Mouse (Mus musculus): ENCODE data around the gene Cd37. TPM values are rescaled to one million over a fixed set of nuclear protein-coding genes. Genes with fewer than 3 reads are reported as not detected.

Cd37 gene
- polyA plus RNA-seq, 1 experiment from 2014 or later: 31.8 TPM

- Histone ChIP-seq H3K4me1 (ENCODE audit: insufficient read depth) (no peaks in the 10 kb centered on the region), H3K36me3 (replicated peaks; ENCODE audit: insufficient read depth, low read length) (no peaks in the 10 kb centered on the region), H3K27me3 (ENCODE audit: insufficient read depth, low read length) (peaks cover 25% of the 10 kb centered on the region), H3K9ac (replicated peaks) (no peak overlapping the region), H3K27ac (ENCODE audit: low read depth) (no peak overlapping the region), H3K4me2 (ENCODE audit: low read depth, low read length) (no peak overlapping the region), H3K9me3 (ENCODE audit: low read length) (no peaks in the 10 kb centered on the region), H3K4me3 (ENCODE audit: low read depth, low read length) (no peak overlapping the region)
- ATAC-seq (no peak), DNase-seq (no peak)
- WGBS (ENCODE audit: insufficient replicate concordance): 66% methylated on average over 7 of the region's 7 CpGs
- TF ChIP-seq EP300 (IDR thresholded peaks at IDR 0.05; ENCODE audit: low read depth) (no peak), CTCF (IDR thresholded peaks at IDR 0.05; ENCODE audit: low read depth) (no peak)
Measured at GRCm38 (mm10) chr7:45192585-45193310, 46.2 kb downstream of the Cd37 start.

GRCm38 (mm10) chr7:45191803-45192363 is 47.0 kb downstream of the Cd37 start:
- no peaks in the 10 kb centered on the region for H3K36me3 ChIP-seq (replicated peaks; ENCODE audit: insufficient read depth, low read length)
- H3K9ac ChIP-seq (replicated peaks): no peak overlapping the region
- H3K27ac ChIP-seq (ENCODE audit: low read depth): no peak overlapping the region
- no peak for ATAC-seq
- peaks cover 30% of the 10 kb centered on the region for H3K27me3 ChIP-seq (ENCODE audit: insufficient read depth, low read length)
- no peak overlapping the region for H3K4me2 ChIP-seq (ENCODE audit: low read depth, low read length)
- TF ChIP-seq EP300 (IDR thresholded peaks at IDR 0.05; ENCODE audit: low read depth) (no peak), CTCF (IDR thresholded peaks at IDR 0.05; ENCODE audit: low read depth) (no peak)
- WGBS (ENCODE audit: insufficient replicate concordance): 22% methylated on average over 8 of the region's 8 CpGs
- H3K4me3 ChIP-seq (ENCODE audit: low read depth, low read length): no peak overlapping the region
- H3K4me1 ChIP-seq (ENCODE audit: insufficient read depth): no peaks in the 10 kb centered on the region
- H3K9me3 ChIP-seq (ENCODE audit: low read length): no peaks in the 10 kb centered on the region
- DNase-seq: no peak

GRCm38 (mm10) chr7:45191161-45191560 is 47.8 kb downstream of the Cd37 start:
- peaks cover 38% of the 10 kb centered on the region for H3K27me3 ChIP-seq (ENCODE audit: insufficient read depth, low read length)
- H3K4me2 ChIP-seq (ENCODE audit: low read depth, low read length): no peak overlapping the region
- TF ChIP-seq CTCF (IDR thresholded peaks at IDR 0.05; ENCODE audit: low read depth) (no peak), EP300 (IDR thresholded peaks at IDR 0.05; ENCODE audit: low read depth) (no peak)
- no peak overlapping the region for H3K4me3 ChIP-seq (ENCODE audit: low read depth, low read length)
- H3K27ac ChIP-seq (ENCODE audit: low read depth): no peak overlapping the region
- ATAC-seq (no peak), DNase-seq (no peak)
- H3K9ac ChIP-seq (replicated peaks): no peak overlapping the region
- H3K9me3 ChIP-seq (ENCODE audit: low read length): no peaks in the 10 kb centered on the region
- 49% methylated on average over 2 of the region's 2 CpGs for WGBS (ENCODE audit: insufficient replicate concordance)
- no peaks in the 10 kb centered on the region for H3K4me1 ChIP-seq (ENCODE audit: insufficient read depth)
- H3K36me3 ChIP-seq (replicated peaks; ENCODE audit: insufficient read depth, low read length): no peaks in the 10 kb centered on the region

GRCm38 (mm10) chr7:45190186-45190585 is 48.7 kb downstream of the Cd37 start:
- Histone ChIP-seq H3K9me3 (ENCODE audit: low read length) (no peaks in the 10 kb centered on the region), H3K4me2 (ENCODE audit: low read depth, low read length) (no peak overlapping the region), H3K4me1 (ENCODE audit: insufficient read depth) (no peaks in the 10 kb centered on the region), H3K27ac (ENCODE audit: low read depth) (no peak overlapping the region), H3K4me3 (ENCODE audit: low read depth, low read length) (no peak overlapping the region), H3K27me3 (ENCODE audit: insufficient read depth, low read length) (peaks cover 45% of the 10 kb centered on the region), H3K36me3 (replicated peaks; ENCODE audit: insufficient read depth, low read length) (no peaks in the 10 kb centered on the region), H3K9ac (replicated peaks) (no peak overlapping the region)
- WGBS (ENCODE audit: insufficient replicate concordance): 73% methylated on average over 6 of the region's 6 CpGs
- ATAC-seq: no peak
- TF ChIP-seq CTCF (IDR thresholded peaks at IDR 0.05; ENCODE audit: low read depth) (no peak), EP300 (IDR thresholded peaks at IDR 0.05; ENCODE audit: low read depth) (no peak)
- no peak for DNase-seq

GRCm38 (mm10) chr7:45189600-45189999 is 49.3 kb downstream of the Cd37 start:
- no peak overlapping the region for H3K27ac ChIP-seq (ENCODE audit: low read depth)
- H3K9ac ChIP-seq (replicated peaks): no peak overlapping the region
- H3K9me3 ChIP-seq (ENCODE audit: low read length): no peaks in the 10 kb centered on the region
- no peak overlapping the region for H3K4me3 ChIP-seq (ENCODE audit: low read depth, low read length)
- H3K4me1 ChIP-seq (ENCODE audit: insufficient read depth): no peaks in the 10 kb centered on the region
- TF ChIP-seq EP300 (IDR thresholded peaks at IDR 0.05; ENCODE audit: low read depth): no peak
- TF ChIP-seq CTCF (IDR thresholded peaks at IDR 0.05; ENCODE audit: low read depth): no peak
- 51% methylated on average over 16 of the region's 16 CpGs for WGBS (ENCODE audit: insufficient replicate concordance)
- H3K4me2 ChIP-seq (ENCODE audit: low read depth, low read length): no peak overlapping the region
- H3K27me3 ChIP-seq (ENCODE audit: insufficient read depth, low read length): peaks cover 51% of the 10 kb centered on the region
- no peak for ATAC-seq
- no peaks in the 10 kb centered on the region for H3K36me3 ChIP-seq (replicated peaks; ENCODE audit: insufficient read depth, low read length)
- DNase-seq: no peak

- 57% methylated on average over 7 of the region's 7 CpGs for WGBS (ENCODE audit: insufficient replicate concordance)
- peaks cover 79% of the 10 kb centered on the region for H3K27me3 ChIP-seq (ENCODE audit: insufficient read depth, low read length)
- peaks cover 7% of the 10 kb centered on the region for H3K4me1 ChIP-seq (ENCODE audit: insufficient read depth)
- no peak overlapping the region for H3K4me2 ChIP-seq (ENCODE audit: low read depth, low read length)
- H3K27ac ChIP-seq (ENCODE audit: low read depth): no peak overlapping the region
- H3K4me3 ChIP-seq (ENCODE audit: low read depth, low read length): no peak overlapping the region
- DNase-seq (no peak), ATAC-seq (no peak)
- H3K36me3 ChIP-seq (replicated peaks; ENCODE audit: insufficient read depth, low read length): no peaks in the 10 kb centered on the region
- TF ChIP-seq EP300 (IDR thresholded peaks at IDR 0.05; ENCODE audit: low read depth) (no peak), CTCF (IDR thresholded peaks at IDR 0.05; ENCODE audit: low read depth) (no peak)
- H3K9ac ChIP-seq (replicated peaks): no peak overlapping the region
- H3K9me3 ChIP-seq (ENCODE audit: low read length): no peaks in the 10 kb centered on the region
Measured at GRCm38 (mm10) chr7:45185921-45186320, 53.0 kb downstream of the Cd37 start.
